Mouse (Mus musculus) forebrain, embryonic 11.5 days (tissue): ENCODE measurements around the gene Sf3a3. TPM values are rescaled to one million over a fixed set of nuclear protein-coding genes. Genes with fewer than 3 reads are reported as not detected.

Source experiments
- ATAC-seq: fragments of 200-750 bp; cut with Nextera tagmentation; replicated peaks from 2 replicates; pipeline ENCODE4 v1.8.0; 2017; ENCODE audit warnings: moderate TSS enrichment; ENCODE audit not compliant: low FRiP score
- DNase-seq: peaks from one replicate; pipeline ENCODE4 v3.0.0-alpha.2; 2017; ENCODE audit warnings: low spot score
- H3K27ac ChIP-seq: fragments of 300-500 bp; sonication (generic); 2 replicates; pipeline ENCODE4 v1.5.1; 2014; ENCODE audit warnings: low read depth, low read length
- H3K27me3 ChIP-seq: fragments of 300-500 bp; sonication (generic); 2 replicates; pipeline ENCODE4 v1.6.1; 2014; ENCODE audit warnings: mild to moderate bottlenecking, low read length, mixed read lengths; ENCODE audit not compliant: control insufficient read depth, insufficient read depth
- H3K36me3 ChIP-seq: fragments of 300-500 bp; sonication (generic); 2 replicates; pipeline ENCODE4 v1.6.1; 2014; ENCODE audit warnings: mild to moderate bottlenecking, low read length, moderate library complexity, mixed read lengths; ENCODE audit not compliant: control insufficient read depth, insufficient read depth
- H3K4me1 ChIP-seq: fragments of 300-500 bp; sonication (generic); replicated peaks from 2 replicates; pipeline ENCODE4 v1.6.1; 2014; ENCODE audit warnings: low read length, mixed read lengths; ENCODE audit not compliant: control insufficient read depth, insufficient read depth
- H3K4me2 ChIP-seq: fragments of 300-500 bp; sonication (generic); 2 replicates; pipeline ENCODE4 v1.6.1; 2014; ENCODE audit warnings: low read depth, mild to moderate bottlenecking, low read length, moderate library complexity, mixed read lengths; ENCODE audit not compliant: severe bottlenecking
- H3K4me3 ChIP-seq: fragments of 300-500 bp; sonication (generic); 2 replicates; pipeline ENCODE4 v1.5.1; 2014; ENCODE audit warnings: low read depth, low read length
- H3K9ac ChIP-seq: fragments of 300-500 bp; sonication (generic); 2 replicates; pipeline ENCODE4 v1.6.1; 2014; ENCODE audit warnings: low read length
- H3K9me3 ChIP-seq: fragments of 300-500 bp; sonication (generic); 2 replicates; pipeline ENCODE4 v1.6.1; 2016; ENCODE audit warnings: low read length, mixed read lengths; ENCODE audit not compliant: control insufficient read depth
- WGBS: fragments of 180-500 bp; shearing (Covaris S2); extraction: QIAGEN DNeasy Blood & Tissue Kit; methylation state at CpG from one replicate; pipeline ENCODE4 v1.1.7; 2014; 5-methylcytosine and 5-hydroxymethylcytosine counted together
- polyA plus RNA-seq: library from polyadenylated mRNA; unstranded; fragments of >200 nt; fragmentation: Nextera tagmentation; extraction: Ambion mirVana; gene quantifications from 2 replicates; pipeline ENCODE4 v1.2.1, GENCODE M21; 2014

Sf3a3 gene
- polyA plus RNA-seq, 1 experiment from 2014 or later: 218 TPM

DNA sequence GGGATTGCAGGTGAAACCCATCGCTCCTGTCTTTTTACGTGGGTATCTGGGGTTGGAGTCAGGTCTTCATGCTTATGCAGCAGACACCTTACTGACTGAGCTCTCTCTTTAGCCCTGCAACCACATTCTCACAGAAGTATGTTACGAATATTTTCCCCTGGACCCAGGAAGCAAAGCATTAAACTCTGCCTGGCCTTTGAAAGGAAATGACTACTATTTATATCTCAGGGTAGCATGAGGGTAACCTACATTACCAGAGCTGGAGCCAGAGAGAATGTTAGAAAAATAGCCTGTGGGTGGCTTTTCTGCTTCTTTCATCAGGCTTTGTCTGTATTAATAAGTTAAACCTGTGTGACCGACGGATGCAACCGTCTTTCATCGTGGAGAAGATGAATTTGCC, 41.0 kb downstream of the Sf3a3 start:
- 77% methylated on average over 7 of the region's 7 CpGs for WGBS
- Histone ChIP-seq H3K27ac (no peak overlapping the region), H3K4me2 (no peak overlapping the region), H3K9ac (no peak overlapping the region), H3K9me3 (no peaks in the 10 kb centered on the region), H3K27me3 (no peaks in the 10 kb centered on the region), H3K4me3 (no peak overlapping the region), H3K4me1 (peaks cover 10% of the 10 kb centered on the region), H3K36me3 (no peaks in the 10 kb centered on the region)
- ATAC-seq (no peak), DNase-seq (peak; percentile 30)

DNA sequence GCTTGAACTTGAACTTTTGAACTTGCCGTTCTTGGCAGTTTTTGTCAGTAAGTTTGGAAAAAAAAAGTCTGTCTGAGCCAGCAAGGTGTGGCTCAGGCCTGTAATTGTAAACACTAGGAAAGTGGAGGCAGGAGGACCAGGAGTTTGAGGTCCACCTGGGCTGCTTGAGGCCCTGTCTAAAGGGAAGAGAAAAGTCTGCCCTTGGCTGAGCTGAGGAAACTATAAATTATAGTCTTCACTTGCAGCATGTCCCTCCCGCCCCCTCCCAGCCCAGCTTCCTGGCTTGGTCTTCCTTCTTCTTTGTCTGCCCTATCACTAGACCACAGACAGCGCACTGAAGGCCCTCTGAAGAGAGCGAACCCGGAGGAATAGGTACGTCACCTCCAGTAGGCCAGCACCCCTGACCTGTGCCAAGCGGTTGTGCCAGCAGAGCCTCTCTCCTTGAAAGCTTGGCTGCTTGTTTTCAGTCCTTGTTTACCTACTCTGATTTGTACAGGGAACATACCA, 44.8 kb downstream of the Sf3a3 start:
- no peak for ATAC-seq
- Histone ChIP-seq H3K36me3 (no peaks in the 10 kb centered on the region), H3K9ac (no peak overlapping the region), H3K4me1 (no peaks in the 10 kb centered on the region), H3K9me3 (no peaks in the 10 kb centered on the region), H3K4me3 (no peak overlapping the region), H3K27me3 (no peaks in the 10 kb centered on the region), H3K27ac (no peak overlapping the region), H3K4me2 (no peak overlapping the region)
- WGBS: 92% methylated on average over 7 of the region's 7 CpGs
- no peak for DNase-seq

DNA sequence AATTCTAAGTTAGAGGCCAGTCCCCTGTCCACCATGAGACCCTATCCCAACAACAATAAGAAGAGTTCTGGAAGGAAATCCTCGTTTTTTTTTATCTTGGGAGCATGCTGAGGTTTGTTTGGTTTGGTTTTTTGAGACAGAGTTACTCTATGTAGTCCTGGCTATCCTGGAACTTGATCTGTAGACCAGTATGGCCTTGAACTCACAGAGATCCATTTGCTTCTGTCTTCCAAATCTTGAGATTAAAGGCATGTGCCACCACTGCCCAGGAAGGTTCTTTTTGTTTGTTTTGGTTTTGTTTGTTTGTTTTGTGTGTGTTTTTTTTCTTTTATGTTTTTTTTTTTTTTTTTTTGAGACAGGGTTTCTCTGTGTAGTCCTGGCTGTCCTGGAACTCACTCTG, 46.6 kb downstream of the Sf3a3 start:
- ATAC-seq (no peak), DNase-seq (no peak)
- H3K4me2 ChIP-seq: no peak overlapping the region
- 64% methylated on average over 1 of the region's 1 CpGs for WGBS
- no peak overlapping the region for H3K4me3 ChIP-seq
- no peaks in the 10 kb centered on the region for H3K9me3 ChIP-seq
- H3K9ac ChIP-seq: no peak overlapping the region
- H3K36me3 ChIP-seq: no peaks in the 10 kb centered on the region
- H3K27me3 ChIP-seq: no peaks in the 10 kb centered on the region
- no peaks in the 10 kb centered on the region for H3K4me1 ChIP-seq
- H3K27ac ChIP-seq: no peak overlapping the region

DNA sequence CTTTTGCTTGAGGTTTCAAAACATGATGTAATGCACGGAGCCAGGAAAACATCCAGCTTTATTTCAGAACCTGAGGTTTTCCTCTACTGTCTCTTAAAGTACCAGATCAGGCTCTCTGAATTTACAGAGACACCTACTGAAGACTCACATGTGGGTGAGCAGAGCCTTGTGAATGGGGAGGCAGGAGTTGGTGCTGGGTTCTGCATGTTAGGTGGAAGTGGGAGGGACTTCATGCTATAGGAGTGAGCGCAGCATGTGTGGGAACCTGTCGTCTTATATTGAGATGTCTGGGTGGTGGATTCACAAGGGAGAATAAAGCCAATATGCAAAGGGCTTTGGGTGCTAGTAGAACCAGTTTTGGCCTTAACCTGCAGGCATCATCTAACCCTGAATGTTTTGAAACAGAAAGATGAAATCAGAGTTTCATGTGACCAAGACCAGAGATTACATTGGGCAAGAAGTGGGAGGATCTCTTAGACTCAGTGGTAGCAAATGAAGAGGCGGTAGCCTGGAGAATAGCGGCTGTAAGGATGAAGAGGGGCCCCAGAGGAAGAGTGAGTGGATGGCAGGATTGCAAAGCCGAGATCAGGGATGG, 48.4 kb downstream of the Sf3a3 start:
- no peak overlapping the region for H3K4me3 ChIP-seq
- no peaks in the 10 kb centered on the region for H3K27me3 ChIP-seq
- H3K36me3 ChIP-seq: no peaks in the 10 kb centered on the region
- ATAC-seq: no peak
- no peaks in the 10 kb centered on the region for H3K9me3 ChIP-seq
- 89% methylated on average over 6 of the region's 6 CpGs for WGBS
- H3K9ac ChIP-seq: no peak overlapping the region
- no peaks in the 10 kb centered on the region for H3K4me1 ChIP-seq
- DNase-seq: no peak
- H3K27ac ChIP-seq: no peak overlapping the region
- no peak overlapping the region for H3K4me2 ChIP-seq

DNA sequence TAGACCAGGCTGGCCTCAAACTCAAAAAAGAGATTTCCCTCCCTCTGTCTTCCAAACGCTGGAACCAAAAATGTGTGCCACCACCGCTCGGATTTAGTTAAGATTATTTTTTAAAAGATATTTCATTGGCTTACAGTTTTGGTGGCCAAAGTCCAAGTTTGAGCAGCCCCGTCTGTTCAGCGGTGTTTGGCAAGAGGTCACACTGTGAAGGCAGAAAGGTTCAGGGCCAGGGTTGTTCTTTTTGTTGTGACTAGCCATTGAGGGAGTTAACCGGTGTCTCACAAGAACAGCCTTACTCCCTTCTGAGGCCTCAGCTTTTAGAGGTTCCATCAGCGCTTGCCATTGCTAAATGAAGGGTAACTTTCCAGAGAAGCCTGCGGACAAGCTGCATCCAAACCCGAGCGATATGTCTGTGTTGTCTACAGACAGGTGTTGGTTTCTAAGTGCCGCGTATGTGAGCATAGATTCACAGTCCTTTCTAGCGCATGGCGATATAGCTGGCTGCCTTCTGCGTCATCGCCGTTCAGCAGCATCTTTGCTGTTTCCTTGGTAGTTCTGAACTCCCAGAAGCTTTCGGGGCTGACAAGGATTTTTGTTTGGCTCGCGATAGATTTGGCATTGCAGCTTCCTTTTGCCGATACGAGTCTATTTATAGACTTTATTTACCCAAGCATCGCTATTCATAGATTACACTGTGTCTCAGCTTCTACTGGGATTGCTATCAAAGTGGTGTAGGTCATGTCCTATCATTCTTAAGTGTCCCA, 51.4 kb downstream of the Sf3a3 start:
- Histone ChIP-seq H3K4me3 (no peak overlapping the region), H3K9ac (no peak overlapping the region), H3K4me2 (no peak overlapping the region), H3K36me3 (no peaks in the 10 kb centered on the region), H3K27ac (no peak overlapping the region), H3K4me1 (no peaks in the 10 kb centered on the region), H3K27me3 (no peaks in the 10 kb centered on the region), H3K9me3 (no peaks in the 10 kb centered on the region)
- WGBS: 90% methylated on average over 23 of the region's 23 CpGs
- no peak for DNase-seq
- no peak for ATAC-seq

DNA sequence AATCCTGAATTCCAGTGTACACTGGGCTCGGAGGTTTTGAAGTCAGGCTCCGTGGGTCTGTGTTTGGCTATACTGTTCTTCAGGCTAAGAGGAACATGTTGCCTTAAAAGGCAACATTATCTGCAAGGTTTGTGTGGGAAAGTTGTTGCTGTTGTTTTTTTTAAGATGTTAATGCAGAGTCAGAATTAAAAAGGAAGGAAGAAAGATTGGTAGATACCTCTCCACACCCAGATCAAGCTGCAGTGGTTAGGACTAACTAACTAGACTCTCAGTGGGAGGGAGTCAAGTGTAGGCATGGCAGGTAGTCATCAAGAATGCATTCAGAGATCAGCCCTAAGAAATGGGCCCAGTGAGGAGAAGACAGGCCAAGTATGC, 52.0 kb downstream of the Sf3a3 start:
- WGBS: 90% methylated on average over 2 of the region's 2 CpGs
- no peak overlapping the region for H3K27ac ChIP-seq
- no peaks in the 10 kb centered on the region for H3K27me3 ChIP-seq
- DNase-seq (no peak), ATAC-seq (no peak)
- H3K4me2 ChIP-seq: no peak overlapping the region
- H3K9me3 ChIP-seq: no peaks in the 10 kb centered on the region
- H3K4me3 ChIP-seq: no peak overlapping the region
- H3K36me3 ChIP-seq: no peaks in the 10 kb centered on the region
- H3K4me1 ChIP-seq: no peaks in the 10 kb centered on the region
- H3K9ac ChIP-seq: no peak overlapping the region

DNA sequence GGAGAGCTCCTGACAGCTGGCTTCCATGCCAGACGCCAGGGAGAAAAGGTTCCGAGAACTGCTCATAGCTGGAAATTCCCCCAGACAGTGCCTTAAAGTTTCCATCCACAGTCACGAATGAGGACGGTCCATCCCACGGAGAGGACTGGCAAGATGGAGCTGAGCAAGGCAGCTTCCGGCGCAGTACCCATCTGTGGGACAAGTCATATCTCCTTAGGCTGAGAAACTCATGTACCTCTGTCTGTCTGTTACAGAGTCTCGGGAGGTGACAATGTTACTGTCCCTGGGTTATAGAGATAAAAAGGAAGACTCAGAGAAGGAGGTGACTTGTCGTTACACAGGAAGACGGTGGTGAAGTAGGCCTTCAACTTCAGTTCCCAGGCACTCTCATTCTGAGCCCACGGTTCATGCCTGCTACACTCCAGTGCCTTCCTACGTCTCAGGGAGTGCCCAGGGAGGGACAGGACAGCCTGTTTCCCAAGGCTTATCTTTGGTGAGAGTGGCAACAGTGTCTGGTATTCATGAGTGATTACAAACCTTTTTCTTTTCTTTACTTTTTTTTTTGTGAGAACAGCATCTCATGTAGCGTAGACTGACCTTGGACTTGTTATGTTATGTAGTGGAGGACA, 54.5 kb downstream of the Sf3a3 start:
- H3K27ac ChIP-seq: no peak overlapping the region
- ATAC-seq: no peak
- H3K4me1 ChIP-seq: no peaks in the 10 kb centered on the region
- H3K9ac ChIP-seq: no peak overlapping the region
- 89% methylated on average over 13 of the region's 13 CpGs for WGBS
- H3K36me3 ChIP-seq: no peaks in the 10 kb centered on the region
- H3K9me3 ChIP-seq: no peaks in the 10 kb centered on the region
- no peak for DNase-seq
- no peak overlapping the region for H3K4me2 ChIP-seq
- H3K4me3 ChIP-seq: no peak overlapping the region
- H3K27me3 ChIP-seq: no peaks in the 10 kb centered on the region

DNA sequence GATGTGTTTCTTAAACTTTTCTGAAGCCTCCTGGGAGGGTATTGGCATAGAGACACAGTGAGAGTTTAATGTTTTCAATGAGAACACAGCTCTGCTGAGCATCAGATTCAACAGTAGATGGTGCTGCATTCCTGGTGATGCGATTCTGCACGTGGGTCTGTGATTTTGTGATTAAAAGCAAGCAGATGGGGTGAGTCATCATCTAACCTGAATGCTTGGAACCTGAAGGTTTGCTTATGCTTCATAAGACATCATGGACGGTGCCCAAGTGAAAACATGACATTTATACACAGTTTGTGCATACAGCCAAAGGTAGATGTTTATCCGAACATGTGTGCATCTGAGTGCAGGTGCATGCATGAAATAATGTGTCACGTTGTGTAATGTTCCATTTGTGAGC, 56.0 kb downstream of the Sf3a3 start:
- H3K4me1 ChIP-seq: no peaks in the 10 kb centered on the region
- H3K9me3 ChIP-seq: no peaks in the 10 kb centered on the region
- no peak overlapping the region for H3K9ac ChIP-seq
- no peaks in the 10 kb centered on the region for H3K27me3 ChIP-seq
- no peak for DNase-seq
- H3K27ac ChIP-seq: no peak overlapping the region
- ATAC-seq: no peak
- no peak overlapping the region for H3K4me2 ChIP-seq
- no peak overlapping the region for H3K4me3 ChIP-seq
- no peaks in the 10 kb centered on the region for H3K36me3 ChIP-seq
- 77% methylated on average over 5 of the region's 5 CpGs for WGBS
